Mouse (Mus musculus): ENCODE data around the gene Eml1. TPM values are rescaled to one million over a fixed set of nuclear protein-coding genes. Genes with fewer than 3 reads are reported as not detected.

The Eml1 gene
- polyA plus RNA-seq, 1 experiment: 4.7 TPM

- no peak for TF ChIP-seq CTCF (IDR thresholded peaks at IDR 0.05; ENCODE audit: control insufficient read depth, insufficient read depth, low read length)
- no peak for TF ChIP-seq POLR2A (IDR thresholded peaks at IDR 0.05; ENCODE audit: borderline replicate concordance, control insufficient read depth, low read depth, low read length)
- no peak overlapping the region for H3K4me3 ChIP-seq (replicated peaks; ENCODE audit: control insufficient read depth, low read depth, low read length)
- H3K27ac ChIP-seq (ENCODE audit: control insufficient read depth, insufficient read depth, low read depth, low read length, poor library complexity): no peak overlapping the region
- H3K4me1 ChIP-seq (ENCODE audit: control insufficient read depth, insufficient read depth, low read length): no peaks in the 10 kb centered on the region
- WGBS: 81% methylated on average over 6 of the region's 6 CpGs
These were observed 24.5 kb downstream of the Eml1 start for GRCm38 (mm10) chr12:108395285-108395660.

DNA sequence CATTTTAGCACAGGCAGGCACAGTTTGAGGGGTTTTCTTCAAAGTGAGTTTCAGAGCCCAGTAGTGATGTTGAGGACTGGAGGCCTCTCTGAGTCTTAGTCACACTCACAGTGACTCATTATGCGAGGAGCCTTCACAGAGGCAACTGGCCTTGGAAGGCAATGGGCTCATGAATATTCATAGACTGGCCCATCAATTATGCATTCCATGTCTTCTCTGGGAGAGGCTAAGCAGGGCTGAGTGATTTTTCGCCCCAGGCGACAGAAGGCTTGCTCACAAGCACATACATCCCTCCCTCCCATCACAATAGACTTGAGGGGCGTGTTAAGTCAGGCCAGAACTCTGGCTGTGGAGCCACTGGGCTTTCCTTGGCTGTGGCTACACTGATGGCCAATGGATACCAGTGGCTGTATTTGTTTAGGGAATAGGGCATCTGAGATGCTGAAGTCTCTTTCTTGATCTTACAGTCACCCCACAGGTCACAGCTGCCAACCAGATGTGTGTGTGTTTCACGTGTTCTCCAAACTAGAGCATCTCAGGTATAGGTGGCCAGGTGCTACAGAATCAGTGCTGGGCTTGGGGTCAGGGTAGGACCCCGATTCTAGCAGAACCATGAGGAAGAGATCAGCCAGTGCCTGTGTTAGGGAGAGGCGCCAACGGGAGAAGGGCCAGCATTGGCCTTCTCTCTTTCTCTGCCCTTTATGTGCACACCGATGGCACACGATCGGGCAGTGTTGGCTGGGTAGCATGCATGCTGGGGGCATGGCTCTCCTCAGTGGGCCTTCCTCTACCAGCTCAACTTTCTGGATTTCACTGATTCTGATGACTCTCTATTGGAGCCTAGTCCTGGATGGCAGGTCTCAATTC lies 25.6 kb downstream of the Eml1 start:
- 76% methylated on average over 11 of the region's 11 CpGs for WGBS
- no peak for TF ChIP-seq POLR2A (IDR thresholded peaks at IDR 0.05; ENCODE audit: borderline replicate concordance, control insufficient read depth, low read depth, low read length)
- no peak for TF ChIP-seq CTCF (IDR thresholded peaks at IDR 0.05; ENCODE audit: control insufficient read depth, insufficient read depth, low read length)
- no peaks in the 10 kb centered on the region for H3K4me1 ChIP-seq (ENCODE audit: control insufficient read depth, insufficient read depth, low read length)
- H3K27ac ChIP-seq (ENCODE audit: control insufficient read depth, insufficient read depth, low read depth, low read length, poor library complexity): no peak overlapping the region
- no peak overlapping the region for H3K4me3 ChIP-seq (replicated peaks; ENCODE audit: control insufficient read depth, low read depth, low read length)

DNA sequence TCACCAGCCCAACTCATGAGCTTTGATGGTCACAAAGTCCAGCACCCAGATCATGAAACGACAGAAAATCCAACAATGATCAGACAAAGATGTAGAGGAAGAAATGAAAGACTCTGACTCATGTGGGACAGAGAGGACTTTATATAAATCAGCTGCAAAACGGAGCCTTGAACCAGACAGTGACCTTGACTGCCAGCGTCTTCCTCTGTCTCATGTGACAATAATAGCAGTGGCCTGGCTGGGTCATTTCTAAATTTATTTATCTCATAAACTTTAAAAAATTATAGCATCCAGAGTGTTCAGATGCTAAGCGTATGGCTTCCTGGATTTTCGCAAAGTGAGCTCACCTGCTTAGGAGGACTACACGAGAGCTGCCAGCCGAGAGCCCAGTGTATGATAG lies 27.9 kb downstream of the Eml1 start:
- no peak for TF ChIP-seq POLR2A (IDR thresholded peaks at IDR 0.05; ENCODE audit: borderline replicate concordance, control insufficient read depth, low read depth, low read length)
- no peak for TF ChIP-seq CTCF (IDR thresholded peaks at IDR 0.05; ENCODE audit: control insufficient read depth, insufficient read depth, low read length)
- no peak overlapping the region for H3K4me3 ChIP-seq (replicated peaks; ENCODE audit: control insufficient read depth, low read depth, low read length)
- WGBS: 78% methylated on average over 7 of the region's 7 CpGs
- no peaks in the 10 kb centered on the region for H3K4me1 ChIP-seq (ENCODE audit: control insufficient read depth, insufficient read depth, low read length)
- H3K27ac ChIP-seq (ENCODE audit: control insufficient read depth, insufficient read depth, low read depth, low read length, poor library complexity): no peak overlapping the region

- Histone ChIP-seq H3K4me1 (ENCODE audit: control insufficient read depth, insufficient read depth, low read length) (no peaks in the 10 kb centered on the region), H3K4me3 (replicated peaks; ENCODE audit: control insufficient read depth, low read depth, low read length) (no peak overlapping the region), H3K27ac (ENCODE audit: control insufficient read depth, insufficient read depth, low read depth, low read length, poor library complexity) (no peak overlapping the region)
- TF ChIP-seq POLR2A (IDR thresholded peaks at IDR 0.05; ENCODE audit: borderline replicate concordance, control insufficient read depth, low read depth, low read length): no peak
- no peak for TF ChIP-seq CTCF (IDR thresholded peaks at IDR 0.05; ENCODE audit: control insufficient read depth, insufficient read depth, low read length)
- 78% methylated on average over 8 of the region's 8 CpGs for WGBS
These were observed 28.4 kb downstream of the Eml1 start for GRCm38 (mm10) chr12:108399191-108399590.

DNA sequence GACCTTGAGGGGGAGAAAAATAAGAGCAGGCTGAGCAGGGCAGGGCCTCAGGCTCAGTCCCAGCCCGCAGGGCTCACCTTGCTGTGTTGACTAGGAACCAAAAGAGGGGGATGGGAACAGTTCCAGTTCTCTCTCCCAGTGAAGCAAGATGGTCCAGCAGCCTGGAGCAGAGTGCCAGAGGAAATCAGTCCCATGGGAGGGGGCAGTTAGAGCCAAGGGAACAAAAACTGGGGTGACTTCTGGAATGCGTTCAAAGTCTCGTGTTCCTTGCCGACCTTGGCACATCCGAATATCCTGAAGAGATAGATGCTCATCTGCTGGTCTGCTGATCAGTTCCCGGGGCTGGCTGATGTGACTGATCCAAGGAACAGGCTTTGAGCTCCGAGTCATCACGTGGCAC lies 30.2 kb downstream of the Eml1 start:
- Histone ChIP-seq H3K4me3 (replicated peaks; ENCODE audit: control insufficient read depth, low read depth, low read length) (no peak overlapping the region), H3K27ac (ENCODE audit: control insufficient read depth, insufficient read depth, low read depth, low read length, poor library complexity) (no peak overlapping the region), H3K4me1 (ENCODE audit: control insufficient read depth, insufficient read depth, low read length) (no peaks in the 10 kb centered on the region)
- WGBS: 75% methylated on average over 8 of the region's 8 CpGs
- TF ChIP-seq POLR2A (IDR thresholded peaks at IDR 0.05; ENCODE audit: borderline replicate concordance, control insufficient read depth, low read depth, low read length) (no peak), CTCF (IDR thresholded peaks at IDR 0.05; ENCODE audit: control insufficient read depth, insufficient read depth, low read length) (no peak)

DNA sequence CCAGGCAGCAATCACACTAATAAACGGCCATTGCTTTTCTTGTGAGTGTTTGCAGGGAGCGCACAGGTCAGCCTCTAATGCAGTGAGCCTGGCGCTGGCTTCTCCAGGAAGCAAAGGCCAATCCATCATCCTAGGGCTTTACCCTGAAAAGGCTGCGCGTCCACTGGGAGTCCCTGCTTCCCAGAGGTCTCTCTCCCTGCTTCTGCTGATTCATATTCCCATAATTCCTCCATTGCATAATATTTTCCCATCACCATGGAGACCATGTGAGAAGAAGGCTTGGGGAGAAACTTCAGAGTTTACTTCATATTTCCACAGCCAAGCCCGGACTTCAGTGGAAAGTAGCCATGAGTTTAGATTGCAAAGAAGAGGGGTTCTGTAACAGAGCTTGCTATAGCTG lies 33.2 kb downstream of the Eml1 start:
- 50% methylated on average over 6 of the region's 6 CpGs for WGBS
- TF ChIP-seq CTCF (IDR thresholded peaks at IDR 0.05; ENCODE audit: control insufficient read depth, insufficient read depth, low read length) (no peak), POLR2A (IDR thresholded peaks at IDR 0.05; ENCODE audit: borderline replicate concordance, control insufficient read depth, low read depth, low read length) (no peak)
- H3K4me3 ChIP-seq (replicated peaks; ENCODE audit: control insufficient read depth, low read depth, low read length): no peak overlapping the region
- H3K4me1 ChIP-seq (ENCODE audit: control insufficient read depth, insufficient read depth, low read length): no peaks in the 10 kb centered on the region
- no peak overlapping the region for H3K27ac ChIP-seq (ENCODE audit: control insufficient read depth, insufficient read depth, low read depth, low read length, poor library complexity)

DNA sequence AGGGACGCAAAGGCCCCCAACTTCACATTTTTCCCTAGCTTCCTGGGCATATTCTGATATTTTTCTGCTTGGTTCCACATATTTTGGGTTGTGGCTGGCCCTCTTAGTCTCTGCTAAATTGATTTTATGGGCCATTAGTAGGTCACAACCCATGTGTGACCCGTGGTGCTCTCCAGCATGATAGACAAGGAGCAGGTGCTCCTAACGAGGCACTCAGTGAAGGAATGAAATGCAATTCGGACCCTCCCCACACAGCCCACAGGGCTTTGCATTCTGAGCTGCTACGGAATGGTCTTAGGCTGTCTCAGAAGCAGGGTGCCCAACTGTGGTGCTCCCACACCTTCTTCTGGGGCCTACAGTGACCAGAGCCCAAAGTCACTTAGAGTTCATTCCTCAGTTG lies 38.3 kb downstream of the Eml1 start:
- no peak overlapping the region for H3K4me3 ChIP-seq (replicated peaks; ENCODE audit: control insufficient read depth, low read depth, low read length)
- H3K4me1 ChIP-seq (ENCODE audit: control insufficient read depth, insufficient read depth, low read length): no peaks in the 10 kb centered on the region
- WGBS: 69% methylated on average over 5 of the region's 5 CpGs
- TF ChIP-seq POLR2A (IDR thresholded peaks at IDR 0.05; ENCODE audit: borderline replicate concordance, control insufficient read depth, low read depth, low read length) (no peak), CTCF (IDR thresholded peaks at IDR 0.05; ENCODE audit: control insufficient read depth, insufficient read depth, low read length) (no peak)
- no peak overlapping the region for H3K27ac ChIP-seq (ENCODE audit: control insufficient read depth, insufficient read depth, low read depth, low read length, poor library complexity)

DNA sequence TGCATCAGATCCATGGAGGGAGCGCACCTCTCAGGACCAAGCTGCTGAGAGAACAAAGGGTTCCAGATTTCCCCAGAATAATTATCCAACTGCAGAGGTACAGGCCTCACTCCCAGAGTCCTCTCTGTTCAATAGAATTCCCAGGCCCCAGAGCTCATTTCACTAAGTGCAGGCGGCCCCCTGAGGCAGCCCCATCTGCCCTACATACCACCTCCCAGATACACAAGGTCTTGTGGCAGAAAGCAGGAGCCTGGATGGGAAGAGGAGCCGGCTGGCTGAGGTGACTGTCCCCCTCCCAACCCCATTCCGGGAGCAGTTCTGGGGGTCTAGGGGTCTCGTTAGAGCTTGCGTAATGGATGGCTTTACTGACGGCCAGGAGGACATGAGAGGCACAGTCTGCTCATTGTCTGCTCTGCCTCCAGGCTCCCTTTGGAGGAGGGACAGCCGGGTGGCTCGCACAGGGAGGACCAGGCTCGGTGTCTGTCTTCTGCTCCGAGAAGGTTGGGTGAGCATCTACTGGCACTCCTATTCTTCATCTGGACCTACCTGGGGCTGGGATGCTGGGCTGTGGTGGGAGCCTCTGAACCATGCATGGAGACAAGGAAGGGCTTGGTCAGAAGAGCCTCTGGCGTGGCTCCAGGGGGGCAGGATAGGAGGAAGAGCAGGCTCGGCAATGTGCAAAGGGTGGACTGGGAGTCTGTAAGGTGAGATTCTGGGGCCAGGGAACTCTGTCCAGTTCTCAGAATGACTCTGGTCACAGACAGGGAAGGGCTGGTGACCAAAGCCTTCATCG lies 39.9 kb downstream of the Eml1 start:
- no peak overlapping the region for H3K27ac ChIP-seq (ENCODE audit: control insufficient read depth, insufficient read depth, low read depth, low read length, poor library complexity)
- H3K4me1 ChIP-seq (ENCODE audit: control insufficient read depth, insufficient read depth, low read length): no peaks in the 10 kb centered on the region
- TF ChIP-seq POLR2A (IDR thresholded peaks at IDR 0.05; ENCODE audit: borderline replicate concordance, control insufficient read depth, low read depth, low read length) (no peak), CTCF (IDR thresholded peaks at IDR 0.05; ENCODE audit: control insufficient read depth, insufficient read depth, low read length) (no peak)
- WGBS: 75% methylated on average over 14 of the region's 14 CpGs
- H3K4me3 ChIP-seq (replicated peaks; ENCODE audit: control insufficient read depth, low read depth, low read length): no peak overlapping the region

All from bone marrow, adult 2 months (tissue).